Mouse (Mus musculus): ENCODE data around the gene Olfr605. TPM values are rescaled to one million over a fixed set of nuclear protein-coding genes. Genes with fewer than 3 reads are reported as not detected.
"Not testable (repeated sequence)": the region's sequence is repeated elsewhere in the genome, so short reads cannot be mapped to it uniquely, and the experiment has no call there.

Olfr605 gene
- not detected in 2 replicates for polyA plus RNA-seq (2015; fragmentation: Nextera tagmentation; extraction: Ambion mirVana)

- Histone ChIP-seq H3K27ac (ENCODE audit: low read depth, low read length) (no peak within 1 kb of the TSS), H3K9me3 (ENCODE audit: control insufficient read depth) (no peaks in the 10 kb centered on the region), H3K4me3 (ENCODE audit: low read depth, low read length) (no peak within 1 kb of the TSS), H3K27me3 (replicated peaks; ENCODE audit: control insufficient read depth, insufficient read depth, low read length) (no peaks in the 10 kb centered on the region), H3K4me1 (replicated peaks; ENCODE audit: control insufficient read depth, insufficient read depth, low read length) (no peaks in the 10 kb centered on the region), H3K36me3 (ENCODE audit: control insufficient read depth, insufficient read depth) (no peaks in the 10 kb centered on the region), H3K9ac (ENCODE audit: low read depth, low read length) (no peak within 1 kb of the TSS), H3K4me2 (replicated peaks; ENCODE audit: low read depth) (no peak within 1 kb of the TSS)
- ATAC-seq: no peak
- no peak for TF ChIP-seq CTCF (IDR thresholded peaks at IDR 0.05; ENCODE audit: low read depth)
- 72% methylated on average over 1 of the region's 1 CpGs for WGBS
These were observed at the start of gene Olfr605 for GRCm38 (mm10) chr7:103445339-103445738. TSS of gene Olfr605 (minus strand) at chr7:103445439.

DNA sequence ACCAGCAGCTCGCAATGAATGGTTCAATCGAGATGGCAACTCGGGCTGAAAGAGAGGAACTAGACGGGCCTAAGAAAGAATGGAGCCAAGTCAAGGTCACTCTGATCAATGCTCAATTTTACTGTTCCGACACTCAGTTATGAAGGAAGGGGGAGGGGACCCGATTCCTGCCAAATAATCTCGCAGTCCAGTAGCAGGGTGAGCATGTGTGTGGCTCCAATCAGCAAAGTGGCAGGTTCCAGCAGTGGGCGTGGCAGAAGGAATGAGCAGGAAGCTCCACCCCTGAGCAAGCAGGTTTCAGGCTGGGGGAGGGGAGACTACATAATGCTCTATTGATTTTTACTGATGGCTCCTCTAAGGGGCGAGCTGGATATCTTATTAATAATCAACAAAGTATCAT lies 31.9 kb upstream of the Olfr605 start:
- ATAC-seq; H3K4me1 ChIP-seq (replicated peaks; ENCODE audit: control insufficient read depth, insufficient read depth, low read length); H3K9ac ChIP-seq (ENCODE audit: low read depth, low read length); H3K27me3 ChIP-seq (replicated peaks; ENCODE audit: control insufficient read depth, insufficient read depth, low read length); H3K9me3 ChIP-seq (ENCODE audit: control insufficient read depth); H3K27ac ChIP-seq (ENCODE audit: low read depth, low read length); H3K4me3 ChIP-seq (ENCODE audit: low read depth, low read length); H3K36me3 ChIP-seq (ENCODE audit: control insufficient read depth, insufficient read depth); H3K4me2 ChIP-seq (replicated peaks; ENCODE audit: low read depth): not testable (repeated sequence)
- 71% methylated on average over 9 of the region's 9 CpGs for WGBS

DNA sequence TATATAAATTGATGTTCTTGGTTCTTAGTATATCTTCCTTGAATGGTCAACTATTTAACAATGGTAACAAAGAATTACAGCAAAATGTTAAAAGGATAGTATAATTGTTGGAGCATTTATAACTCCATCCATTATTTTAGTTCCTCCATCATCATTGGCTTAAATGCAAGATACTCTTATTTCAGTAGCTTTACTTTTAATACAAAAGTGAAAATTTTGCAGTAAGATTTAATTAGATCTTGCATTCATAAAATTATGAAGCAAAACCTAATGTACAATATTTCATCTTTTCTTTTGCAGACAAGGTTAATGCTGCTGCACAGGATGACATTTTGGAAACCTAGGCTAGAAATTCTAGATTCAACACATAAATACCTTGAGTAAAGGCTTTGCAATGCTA lies 24.3 kb upstream of the Olfr605 start, which contains the start of gene Olfr608:
TSS of gene Olfr608 (plus strand) at position 301 of the 400 bp plus-strand sequence.
- no peaks in the 10 kb centered on the region for H3K9me3 ChIP-seq (ENCODE audit: control insufficient read depth)
- no peaks in the 10 kb centered on the region for H3K4me1 ChIP-seq (replicated peaks; ENCODE audit: control insufficient read depth, insufficient read depth, low read length)
- H3K9ac ChIP-seq (ENCODE audit: low read depth, low read length): no peak within 1 kb of the TSS
- H3K27ac ChIP-seq (ENCODE audit: low read depth, low read length): no peak within 1 kb of the TSS
- no peaks in the 10 kb centered on the region for H3K36me3 ChIP-seq (ENCODE audit: control insufficient read depth, insufficient read depth)
- no peak for TF ChIP-seq CTCF (IDR thresholded peaks at IDR 0.05; ENCODE audit: low read depth)
- no peak within 1 kb of the TSS for H3K4me2 ChIP-seq (replicated peaks; ENCODE audit: low read depth)
- H3K27me3 ChIP-seq (replicated peaks; ENCODE audit: control insufficient read depth, insufficient read depth, low read length): no peaks in the 10 kb centered on the region
- ATAC-seq: no peak
- no peak within 1 kb of the TSS for H3K4me3 ChIP-seq (ENCODE audit: low read depth, low read length)

DNA sequence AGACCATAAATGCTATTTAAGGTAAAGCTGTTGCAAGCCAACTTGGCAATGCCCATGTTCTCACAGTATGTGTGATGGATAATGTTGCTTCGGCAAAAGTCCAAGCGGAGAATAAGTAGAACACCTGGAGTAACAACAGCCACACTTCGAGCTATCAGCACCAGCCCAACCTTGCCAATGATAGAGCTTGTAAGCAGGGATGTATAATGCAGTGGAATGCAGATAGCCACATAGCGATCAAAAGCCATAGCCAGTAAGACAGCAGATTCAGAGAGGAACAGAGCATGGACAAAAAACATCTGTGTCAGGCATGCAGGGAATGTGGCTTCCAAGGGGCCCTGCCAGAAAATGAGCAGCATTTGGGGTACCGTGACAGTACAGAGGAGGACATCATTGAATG lies 15.4 kb upstream of the Olfr605 start:
- no peak overlapping the region for H3K4me2 ChIP-seq (replicated peaks; ENCODE audit: low read depth)
- no peaks in the 10 kb centered on the region for H3K9me3 ChIP-seq (ENCODE audit: control insufficient read depth)
- no peak overlapping the region for H3K4me3 ChIP-seq (ENCODE audit: low read depth, low read length)
- no peak overlapping the region for H3K27ac ChIP-seq (ENCODE audit: low read depth, low read length)
- H3K27me3 ChIP-seq (replicated peaks; ENCODE audit: control insufficient read depth, insufficient read depth, low read length): no peaks in the 10 kb centered on the region
- no peak for ATAC-seq
- TF ChIP-seq CTCF (IDR thresholded peaks at IDR 0.05; ENCODE audit: low read depth): no peak
- H3K4me1 ChIP-seq (replicated peaks; ENCODE audit: control insufficient read depth, insufficient read depth, low read length): no peaks in the 10 kb centered on the region
- no peak overlapping the region for H3K9ac ChIP-seq (ENCODE audit: low read depth, low read length)
- H3K36me3 ChIP-seq (ENCODE audit: control insufficient read depth, insufficient read depth): no peaks in the 10 kb centered on the region
- 87% methylated on average over 5 of the region's 5 CpGs for WGBS

DNA sequence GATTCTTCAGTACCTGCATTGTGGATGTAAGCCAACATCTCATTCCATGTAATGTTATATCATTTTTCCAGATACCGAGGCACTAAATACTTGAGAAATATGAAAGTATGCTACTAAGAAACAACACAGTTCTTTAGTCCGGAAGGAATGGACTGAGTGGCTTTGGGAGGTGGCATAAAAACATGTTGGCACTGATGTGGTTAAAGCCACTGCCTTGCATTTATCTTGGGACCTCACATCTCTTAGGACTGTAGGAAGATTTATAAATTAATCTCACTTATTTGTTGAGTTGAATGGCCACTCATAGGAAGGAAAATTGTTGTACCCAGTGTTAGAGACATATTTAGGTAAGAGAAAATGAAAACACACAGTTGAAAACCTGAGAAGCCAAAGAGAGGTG lies 3.5 kb upstream of the Olfr605 start, which contains the start of gene Olfr606:
TSS of gene Olfr606 (plus strand) at position 301 of the 400 bp plus-strand sequence.
- Histone ChIP-seq H3K9me3 (ENCODE audit: control insufficient read depth) (no peaks in the 10 kb centered on the region), H3K27me3 (replicated peaks; ENCODE audit: control insufficient read depth, insufficient read depth, low read length) (no peaks in the 10 kb centered on the region), H3K36me3 (ENCODE audit: control insufficient read depth, insufficient read depth) (no peaks in the 10 kb centered on the region), H3K4me3 (ENCODE audit: low read depth, low read length) (no peak within 1 kb of the TSS), H3K4me1 (replicated peaks; ENCODE audit: control insufficient read depth, insufficient read depth, low read length) (no peaks in the 10 kb centered on the region), H3K9ac (ENCODE audit: low read depth, low read length) (no peak within 1 kb of the TSS), H3K27ac (ENCODE audit: low read depth, low read length) (no peak within 1 kb of the TSS), H3K4me2 (replicated peaks; ENCODE audit: low read depth) (no peak within 1 kb of the TSS)
- ATAC-seq: no peak
- TF ChIP-seq CTCF (IDR thresholded peaks at IDR 0.05; ENCODE audit: low read depth): no peak
- 88% methylated on average over 2 of the region's 2 CpGs for WGBS

GRCm38 (mm10) chr7:103414772-103415171 lies 30.5 kb downstream of the Olfr605 start, which contains the start of gene Usp17lc:
TSS of gene Usp17lc (plus strand) at chr7:103415072.
- WGBS: 92% methylated on average over 1 of the region's 1 CpGs
- H3K9ac ChIP-seq (ENCODE audit: low read depth, low read length); H3K4me1 ChIP-seq (replicated peaks; ENCODE audit: control insufficient read depth, insufficient read depth, low read length); H3K27me3 ChIP-seq (replicated peaks; ENCODE audit: control insufficient read depth, insufficient read depth, low read length); H3K4me3 ChIP-seq (ENCODE audit: low read depth, low read length); H3K36me3 ChIP-seq (ENCODE audit: control insufficient read depth, insufficient read depth); H3K27ac ChIP-seq (ENCODE audit: low read depth, low read length); H3K9me3 ChIP-seq (ENCODE audit: control insufficient read depth); H3K4me2 ChIP-seq (replicated peaks; ENCODE audit: low read depth); ATAC-seq: not testable (repeated sequence)

DNA sequence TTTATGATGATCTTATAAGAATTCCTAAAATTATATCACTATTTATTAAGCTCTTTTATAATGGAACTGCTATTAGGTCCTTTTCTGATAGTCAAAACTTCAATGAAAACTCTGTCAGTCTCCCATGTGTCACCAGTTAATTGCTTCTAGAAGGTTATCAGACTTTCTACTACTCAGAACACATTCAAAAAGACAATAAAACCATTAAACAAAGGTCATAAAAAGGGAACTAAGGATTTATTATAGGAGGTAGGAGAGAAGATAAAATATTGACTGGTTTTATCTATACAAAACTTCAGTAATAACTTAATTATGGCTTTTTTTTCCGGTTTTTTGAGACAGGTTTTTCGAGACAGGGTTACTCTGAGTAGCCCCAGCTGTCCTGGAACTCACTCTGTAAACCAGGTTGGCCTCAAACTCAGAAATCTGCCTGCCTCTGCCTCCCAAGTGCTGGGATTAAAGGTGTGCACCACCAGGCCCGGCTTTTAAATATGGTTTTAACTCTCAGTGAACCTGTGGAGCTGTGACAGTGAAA lies 38.7 kb downstream of the Olfr605 start:
- not testable (repeated sequence) for H3K27ac ChIP-seq (ENCODE audit: low read depth, low read length); H3K36me3 ChIP-seq (ENCODE audit: control insufficient read depth, insufficient read depth); H3K4me1 ChIP-seq (replicated peaks; ENCODE audit: control insufficient read depth, insufficient read depth, low read length); H3K27me3 ChIP-seq (replicated peaks; ENCODE audit: control insufficient read depth, insufficient read depth, low read length); H3K4me3 ChIP-seq (ENCODE audit: low read depth, low read length); H3K9ac ChIP-seq (ENCODE audit: low read depth, low read length); H3K4me2 ChIP-seq (replicated peaks; ENCODE audit: low read depth); H3K9me3 ChIP-seq (ENCODE audit: control insufficient read depth)
- ATAC-seq: peak; percentile 72
- 40% methylated on average over 3 of the region's 3 CpGs for WGBS

All from intestine, postnatal 0 days (tissue).